Mouse (Mus musculus): ENCODE results near the gene Hpd. TPM values are rescaled to one million over a fixed set of nuclear protein-coding genes. Genes with fewer than 3 reads are reported as not detected.
A peak's percentile ranks its signal among the peaks of the same experiment; 100 is the strongest.

The Hpd gene
- polyA plus RNA-seq, 1 experiment from 2014 or later = not detected

DNA sequence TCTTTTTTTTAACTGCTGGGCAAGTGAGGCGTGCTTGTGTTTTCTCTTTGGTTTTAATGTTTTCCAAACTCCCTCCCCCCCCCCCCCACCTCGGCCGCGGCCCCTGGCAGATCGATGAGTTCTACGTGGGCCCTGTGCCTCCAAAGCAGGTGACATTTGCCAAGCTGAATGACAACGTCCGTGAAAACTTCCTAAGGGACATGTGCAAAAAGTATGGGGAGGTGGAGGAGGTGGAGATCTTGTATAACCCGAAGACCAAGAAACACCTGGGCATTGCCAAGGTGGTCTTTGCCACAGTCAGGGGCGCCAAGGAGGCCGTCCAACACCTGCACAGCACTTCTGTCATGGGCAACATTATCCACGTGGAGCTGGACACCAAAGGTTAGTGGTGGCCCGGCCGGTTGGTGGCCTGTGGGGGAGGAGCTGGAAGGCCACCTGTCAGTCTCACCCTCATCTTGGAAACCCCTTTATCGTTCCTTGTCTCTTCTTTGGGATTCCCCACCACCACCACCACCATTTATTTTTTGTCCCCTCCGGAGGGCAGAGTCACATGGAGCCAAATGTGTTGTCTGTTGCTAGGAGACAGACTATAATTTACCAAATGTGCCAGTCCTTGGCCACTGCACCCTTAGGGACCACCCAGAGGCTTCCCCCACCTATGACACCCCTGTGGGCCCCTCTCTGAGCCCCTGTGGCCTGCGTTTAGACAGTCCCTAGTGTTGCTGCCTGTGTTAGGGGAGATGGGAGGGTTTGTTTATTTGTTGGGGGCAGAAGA, 38.4 kb downstream of the Hpd start:
- 4% methylated on average over 17 of the region's 17 CpGs for WGBS
- no peaks in the 10 kb centered on the region for H3K27me3 ChIP-seq
- H3K27ac ChIP-seq (replicated peaks) = peak overlapping the region; percentile 100
- H3K36me3 ChIP-seq = peaks cover 36% of the 10 kb centered on the region
- no peaks in the 10 kb centered on the region for H3K9me3 ChIP-seq
- H3K4me3 ChIP-seq = peak overlapping the region; percentile 95
- H3K9ac ChIP-seq = peak overlapping the region; percentile 100
- peaks cover 62% of the 10 kb centered on the region for H3K4me1 ChIP-seq (replicated peaks)
- ATAC-seq (ENCODE audit: low read depth) = no peak
- H3K4me2 ChIP-seq = peak overlapping the region; percentile 100

- Histone ChIP-seq H3K4me2 (peak overlapping the region; percentile 100), H3K9me3 (no peaks in the 10 kb centered on the region), H3K36me3 (peaks cover 30% of the 10 kb centered on the region), H3K4me1 (replicated peaks) (peaks cover 55% of the 10 kb centered on the region), H3K9ac (peak overlapping the region; percentile 100), H3K27ac (replicated peaks) (peak overlapping the region; percentile 100), H3K4me3 (peak overlapping the region; percentile 95), H3K27me3 (no peaks in the 10 kb centered on the region)
- no peak for ATAC-seq (ENCODE audit: low read depth)
- 1% methylated on average over 21 of the region's 24 CpGs for WGBS
Observed at GRCm38 (mm10) chr5:123143251-123143970, 39.1 kb downstream of the Hpd start.

DNA sequence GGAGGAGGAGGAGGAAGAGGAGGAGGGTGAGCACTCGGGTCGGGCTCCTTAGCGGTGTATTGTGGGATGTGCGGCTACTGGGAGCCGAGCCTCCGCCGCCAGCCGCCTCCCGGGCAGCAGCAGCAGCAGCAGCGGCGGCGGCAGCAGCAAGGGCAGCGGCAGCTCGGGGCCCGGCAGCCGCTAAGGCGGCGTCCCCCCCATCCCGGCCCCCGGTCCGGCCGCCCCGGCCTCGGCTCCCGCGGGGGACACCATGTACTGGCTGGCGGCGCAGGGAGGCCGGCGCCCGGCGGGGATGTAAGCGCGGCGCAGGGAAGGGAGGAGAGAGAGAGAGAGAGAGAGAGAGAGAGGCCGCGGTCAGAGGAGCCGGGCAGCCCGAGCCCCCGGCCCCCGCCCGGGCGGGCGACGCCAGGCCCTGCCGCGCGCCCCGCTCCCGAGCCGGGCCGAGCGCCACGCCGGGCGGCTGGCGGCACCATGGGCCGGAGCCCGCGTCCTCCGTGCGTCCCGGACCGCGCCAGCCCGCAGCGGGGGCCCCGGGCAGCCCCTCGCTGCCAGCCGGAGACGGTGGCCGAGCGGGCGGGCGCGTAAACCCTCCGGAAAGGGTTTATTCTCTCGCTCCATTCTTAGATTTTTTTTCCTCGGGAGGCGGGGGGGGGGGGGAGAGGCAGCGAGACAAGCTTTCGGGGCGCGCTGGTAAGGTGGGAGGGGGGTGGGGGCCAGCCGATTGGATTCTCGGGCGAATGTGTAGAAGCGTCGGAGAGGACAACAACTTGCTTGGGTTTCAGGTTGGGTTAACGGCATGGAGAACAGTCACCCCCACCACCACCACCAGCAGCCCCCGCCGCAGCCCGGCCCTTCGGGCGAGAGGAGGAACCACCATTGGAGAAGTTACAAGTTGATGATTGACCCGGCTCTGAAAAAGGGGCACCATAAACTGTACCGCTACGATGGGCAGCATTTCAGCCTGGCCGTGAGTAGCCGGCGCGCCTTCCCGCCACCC, 40.1 kb downstream of the Hpd start, which contains the start of gene Setd1b:
Gene Setd1b, plus strand, starts transcription at position 33 of the 997 bp plus-strand sequence.
- H3K4me2 ChIP-seq = peak within 1 kb of the TSS; percentile 100
- peaks cover 53% of the 10 kb centered on the region for H3K4me1 ChIP-seq (replicated peaks)
- H3K9ac ChIP-seq = peak within 1 kb of the TSS; percentile 100
- peak; percentile 34; the same call in 1 of the 2 replicates for ATAC-seq (ENCODE audit: low read depth)
- peaks cover 21% of the 10 kb centered on the region for H3K36me3 ChIP-seq
- no peaks in the 10 kb centered on the region for H3K27me3 ChIP-seq
- no peaks in the 10 kb centered on the region for H3K9me3 ChIP-seq
- H3K27ac ChIP-seq (replicated peaks) = peak within 1 kb of the TSS; percentile 100
- peak within 1 kb of the TSS; percentile 95 for H3K4me3 ChIP-seq
- under 1% methylated on average over 48 of the region's 103 CpGs for WGBS

DNA sequence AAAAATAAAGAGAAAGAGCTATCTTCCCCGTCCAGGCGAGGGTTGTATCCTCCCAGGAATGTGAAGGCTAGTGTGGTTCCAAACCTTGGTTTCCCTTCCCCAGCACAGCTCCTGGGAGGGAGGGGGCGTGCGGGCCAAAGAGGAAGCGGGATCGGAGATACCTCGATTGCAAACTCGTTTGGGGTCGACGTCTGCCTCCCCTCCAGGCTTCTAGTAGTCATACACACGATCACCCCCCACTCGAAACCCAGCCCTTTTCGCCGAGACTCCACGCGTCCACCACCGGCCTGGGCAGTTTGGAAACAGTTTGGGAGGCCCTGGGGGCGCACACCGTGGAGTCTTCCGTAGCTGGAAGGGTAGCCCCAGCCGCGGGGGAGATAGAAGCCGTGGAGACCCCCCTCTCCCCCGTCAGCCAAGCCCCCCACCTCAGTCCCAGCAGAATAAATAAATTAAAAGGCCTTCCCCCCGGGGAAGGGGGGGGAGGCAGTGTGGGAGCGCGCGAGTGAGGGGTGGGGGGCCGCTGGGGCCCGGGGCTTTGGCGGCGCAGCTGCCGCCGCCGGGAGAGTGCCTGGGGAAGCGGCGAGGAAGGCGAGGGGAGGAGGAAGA, 40.9 kb downstream of the Hpd start:
- peaks cover 53% of the 10 kb centered on the region for H3K4me1 ChIP-seq (replicated peaks)
- H3K27ac ChIP-seq (replicated peaks) = peak overlapping the region; percentile 100
- H3K36me3 ChIP-seq = peaks cover 21% of the 10 kb centered on the region
- H3K9me3 ChIP-seq = no peaks in the 10 kb centered on the region
- under 1% methylated on average over 30 of the region's 38 CpGs for whole genome bisulfite sequencing
- peak; percentile 22 for ATAC-seq (ENCODE audit: low read depth)
- H3K27me3 ChIP-seq = no peaks in the 10 kb centered on the region
- H3K4me2 ChIP-seq = peak overlapping the region; percentile 100
- peak overlapping the region; percentile 100 for H3K9ac ChIP-seq
- peak overlapping the region; percentile 95 for H3K4me3 ChIP-seq

DNA sequence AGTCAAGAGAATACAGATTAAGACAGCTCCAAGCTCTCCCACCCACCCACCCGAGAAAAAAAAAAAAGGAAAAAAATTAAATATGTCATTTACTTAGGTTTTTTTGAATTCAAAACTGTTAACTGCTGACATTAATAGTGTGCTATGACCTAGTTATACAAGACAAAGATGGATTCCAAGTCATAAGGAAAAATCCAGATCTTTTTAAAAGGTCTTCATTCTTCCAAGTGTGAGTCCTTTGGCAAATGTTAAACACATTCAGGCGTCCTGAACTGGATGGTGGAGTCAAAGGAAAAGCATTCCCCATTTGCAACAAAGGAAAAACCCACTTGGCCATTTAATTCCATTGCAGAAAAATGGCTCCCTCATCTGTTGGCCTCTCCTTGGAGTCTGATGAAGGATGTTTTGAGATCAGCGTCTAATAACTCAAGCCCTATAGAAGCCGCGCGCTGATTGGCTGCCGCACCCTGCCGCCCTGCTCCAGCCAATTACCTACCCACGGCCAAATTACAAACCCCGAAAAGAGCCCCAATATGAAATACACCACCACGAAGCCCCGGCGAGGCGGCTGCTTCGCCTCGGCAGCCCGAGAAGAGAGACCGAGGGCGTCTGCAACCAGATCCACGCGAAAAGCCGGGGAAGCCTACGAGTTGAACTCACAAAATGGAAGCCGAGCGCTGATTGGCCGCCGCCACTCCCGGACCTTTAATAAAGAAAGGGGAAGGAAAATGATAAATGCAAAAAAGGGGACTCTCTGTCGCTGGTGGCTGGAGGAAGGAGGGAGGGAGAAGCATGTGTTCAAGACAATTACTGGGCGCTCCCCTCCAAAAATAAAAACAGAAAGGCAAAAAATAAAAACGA, 41.6 kb downstream of the Hpd start:
- H3K9me3 ChIP-seq = no peaks in the 10 kb centered on the region
- no peaks in the 10 kb centered on the region for H3K27me3 ChIP-seq
- ATAC-seq (ENCODE audit: low read depth) = peak; percentile 59
- peak overlapping the region; percentile 100 for H3K27ac ChIP-seq (replicated peaks)
- peaks cover 53% of the 10 kb centered on the region for H3K4me1 ChIP-seq (replicated peaks)
- H3K9ac ChIP-seq = peak overlapping the region; percentile 100
- H3K4me2 ChIP-seq = peak overlapping the region; percentile 100
- under 1% methylated on average over 31 of the region's 31 CpGs for WGBS
- peaks cover 15% of the 10 kb centered on the region for H3K36me3 ChIP-seq
- H3K4me3 ChIP-seq = peak overlapping the region; percentile 95

DNA sequence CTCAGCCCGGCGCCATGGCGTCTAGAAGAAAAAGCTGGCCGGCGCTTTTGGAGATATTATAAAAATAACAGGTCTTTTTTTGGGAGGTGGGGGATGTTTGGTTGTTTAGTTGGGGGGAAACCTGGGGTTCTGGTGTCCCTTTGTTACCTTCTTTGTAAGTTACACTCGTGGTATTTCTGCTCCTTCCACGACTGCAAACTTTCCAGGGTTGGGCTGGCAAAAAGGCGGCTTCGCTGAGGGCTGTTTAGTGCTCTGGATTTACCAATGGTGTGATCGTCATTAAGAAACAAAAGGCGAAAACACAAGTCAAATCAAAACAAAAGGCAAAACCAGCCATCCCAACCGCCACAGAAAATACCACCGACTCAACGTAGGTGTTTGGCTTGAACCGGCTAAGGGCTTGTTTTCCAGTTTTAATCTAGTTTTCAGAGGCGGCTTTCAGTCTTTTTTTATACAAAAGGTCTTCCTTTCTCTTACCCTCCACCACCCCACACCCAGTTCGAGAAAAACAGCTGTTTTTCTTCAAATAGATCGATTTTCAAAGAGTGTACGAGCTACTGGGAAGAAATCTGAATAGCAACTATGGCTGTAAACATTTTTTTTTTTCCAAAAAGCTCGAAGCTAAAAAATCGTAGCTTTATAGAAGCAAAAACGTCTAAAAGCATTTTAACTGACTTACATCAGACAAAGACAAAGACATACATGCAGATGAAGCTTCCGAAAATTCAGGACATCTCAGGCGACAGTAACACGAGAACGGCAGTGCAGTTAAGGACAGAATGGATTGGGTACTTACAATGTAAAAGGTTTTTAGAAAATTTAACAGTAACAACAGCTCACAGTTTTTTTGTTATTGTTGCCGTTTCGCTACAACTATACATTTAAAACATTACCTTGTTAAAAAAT, 42.6 kb downstream of the Hpd start:
- peaks cover 53% of the 10 kb centered on the region for H3K4me1 ChIP-seq (replicated peaks)
- under 1% methylated on average over 28 of the region's 28 CpGs for WGBS
- peaks cover 17% of the 10 kb centered on the region for H3K36me3 ChIP-seq
- peak overlapping the region; percentile 95 for H3K4me3 ChIP-seq
- peak overlapping the region; percentile 100 for H3K4me2 ChIP-seq
- no peak for ATAC-seq (ENCODE audit: low read depth)
- H3K27ac ChIP-seq (replicated peaks) = peak overlapping the region; percentile 100
- no peaks in the 10 kb centered on the region for H3K27me3 ChIP-seq
- peak overlapping the region; percentile 100 for H3K9ac ChIP-seq
- no peaks in the 10 kb centered on the region for H3K9me3 ChIP-seq

DNA sequence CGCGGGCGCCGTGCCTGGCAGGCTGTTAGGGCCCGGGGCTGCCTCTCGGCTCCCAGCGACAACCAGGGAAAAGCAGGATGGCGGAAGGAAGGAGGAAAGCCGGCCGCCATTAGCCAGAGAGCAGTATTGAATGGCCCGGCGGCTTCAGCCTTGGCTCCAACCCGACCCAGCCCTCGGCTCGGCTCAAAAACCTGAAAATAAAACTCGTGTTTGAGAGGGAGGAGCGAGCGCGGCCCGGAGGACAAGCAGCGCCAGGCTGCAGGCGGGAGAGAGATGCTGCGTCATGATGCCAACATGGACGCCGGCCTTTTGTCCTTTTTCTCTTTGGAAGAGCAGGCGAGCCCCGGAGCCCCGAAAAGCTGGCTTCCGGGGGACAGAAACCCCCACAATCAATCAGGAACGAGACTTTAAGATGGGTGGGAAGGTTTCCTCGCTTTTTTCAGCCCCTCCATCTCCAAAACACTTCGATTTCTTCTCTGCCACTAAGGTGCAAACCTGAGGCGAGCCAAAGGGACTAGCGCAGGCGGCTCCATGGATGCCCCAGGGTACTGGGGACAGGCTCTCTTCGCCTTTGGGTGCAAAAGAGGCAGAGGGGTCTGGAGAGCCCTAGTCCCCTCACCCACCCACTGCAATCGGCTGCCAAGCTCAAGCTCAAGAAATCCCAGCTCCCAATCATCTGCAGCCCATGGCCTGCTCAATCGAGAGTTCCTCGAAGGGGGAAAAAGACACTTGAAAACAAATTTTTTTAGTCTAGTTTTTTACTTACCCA, 43.4 kb downstream of the Hpd start:
- H3K36me3 ChIP-seq = peaks cover 26% of the 10 kb centered on the region
- H3K4me2 ChIP-seq = peak overlapping the region; percentile 100
- peak; percentile 3; the same call in 1 of the 2 replicates for ATAC-seq (ENCODE audit: low read depth)
- H3K27ac ChIP-seq (replicated peaks) = peak overlapping the region; percentile 100
- peak overlapping the region; percentile 95 for H3K4me3 ChIP-seq
- H3K9me3 ChIP-seq = no peaks in the 10 kb centered on the region
- peak overlapping the region; percentile 100 for H3K9ac ChIP-seq
- H3K4me1 ChIP-seq (replicated peaks) = peaks cover 53% of the 10 kb centered on the region
- WGBS = under 1% methylated on average over 39 of the region's 39 CpGs
- no peaks in the 10 kb centered on the region for H3K27me3 ChIP-seq

GRCm38 (mm10) chr5:123138230-123138911, 44.2 kb downstream of the Hpd start:
- peak; percentile 4; the same call in 1 of the 2 replicates for ATAC-seq (ENCODE audit: low read depth)
- Histone ChIP-seq H3K4me2 (peak overlapping the region; percentile 100), H3K27me3 (no peaks in the 10 kb centered on the region), H3K4me1 (replicated peaks) (peaks cover 53% of the 10 kb centered on the region), H3K27ac (replicated peaks) (peak overlapping the region; percentile 100), H3K4me3 (peak overlapping the region; percentile 95), H3K9me3 (no peaks in the 10 kb centered on the region), H3K9ac (peak overlapping the region; percentile 100), H3K36me3 (peaks cover 29% of the 10 kb centered on the region)
- 0% methylated on average over 34 of the region's 40 CpGs for WGBS

DNA sequence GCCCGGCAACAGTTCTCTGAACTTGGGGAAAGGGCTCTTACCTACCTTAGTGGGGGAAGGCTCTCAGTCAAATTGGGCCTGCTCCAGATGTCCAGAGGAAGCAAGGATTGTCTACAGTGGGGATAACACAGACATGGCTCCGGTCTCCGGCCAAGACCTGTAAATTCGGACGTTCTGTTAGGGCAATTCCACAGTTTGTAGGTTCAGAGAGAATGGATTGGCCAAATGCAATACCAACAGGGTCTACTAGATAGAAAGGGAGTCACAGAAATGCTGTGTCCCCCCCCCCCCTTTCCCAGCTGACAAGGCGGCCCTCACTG, 44.7 kb downstream of the Hpd start:
- Histone ChIP-seq H3K27me3 (no peaks in the 10 kb centered on the region), H3K36me3 (peaks cover 29% of the 10 kb centered on the region), H3K4me1 (replicated peaks) (peaks cover 54% of the 10 kb centered on the region), H3K4me2 (peak overlapping the region; percentile 100), H3K9ac (peak overlapping the region; percentile 100), H3K9me3 (no peaks in the 10 kb centered on the region), H3K4me3 (peak overlapping the region; percentile 95), H3K27ac (replicated peaks) (peak overlapping the region; percentile 100)
- no peak for ATAC-seq (ENCODE audit: low read depth)
- WGBS = 2% methylated on average over 6 of the region's 6 CpGs

Measured in neural tube, embryonic 13.5 days (tissue).